Mouse (Mus musculus): ENCODE results near the gene Gm2956. TPM values are rescaled to one million over a fixed set of nuclear protein-coding genes. Genes with fewer than 3 reads are reported as not detected.
"Not testable (repeated sequence)": the region's sequence is repeated elsewhere in the genome, so short reads cannot be mapped to it uniquely, and the experiment has no call there.

Gm2956 gene
- total RNA-seq (2015) (not detected in 2 replicates), total RNA-seq (2017) (not detected in 2 replicates)

- ATAC-seq (ENCODE audit: poor library complexity, severe bottlenecking): not testable (repeated sequence)
These were observed at the start of gene Gm2956 for GRCm38 (mm10) chr14:3332087-3332677. Gm2956 (plus strand) TSS chr14:3332627.

DNA sequence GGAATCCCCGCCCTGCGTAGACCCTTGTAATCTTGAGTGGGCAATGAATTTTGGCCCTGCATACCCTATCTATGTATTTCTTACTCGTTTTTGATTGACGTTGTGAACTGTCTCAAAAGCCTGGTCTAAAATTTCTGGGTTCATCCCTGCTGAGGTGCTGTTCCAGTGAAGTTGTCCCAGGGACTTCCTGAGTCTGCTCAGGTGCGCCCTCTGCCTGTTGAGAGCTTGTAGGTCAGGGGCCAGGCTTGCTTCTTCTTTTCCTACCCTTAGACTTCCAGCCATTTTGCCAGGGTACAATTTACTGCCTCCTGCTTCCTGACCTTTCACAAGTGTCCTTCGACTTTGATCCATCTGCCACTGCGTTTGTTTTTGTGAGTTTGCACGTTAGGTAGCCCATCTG is 979 bp downstream of the Gm2956 start:
- not testable (repeated sequence) for ATAC-seq (ENCODE audit: poor library complexity, severe bottlenecking)

DNA sequence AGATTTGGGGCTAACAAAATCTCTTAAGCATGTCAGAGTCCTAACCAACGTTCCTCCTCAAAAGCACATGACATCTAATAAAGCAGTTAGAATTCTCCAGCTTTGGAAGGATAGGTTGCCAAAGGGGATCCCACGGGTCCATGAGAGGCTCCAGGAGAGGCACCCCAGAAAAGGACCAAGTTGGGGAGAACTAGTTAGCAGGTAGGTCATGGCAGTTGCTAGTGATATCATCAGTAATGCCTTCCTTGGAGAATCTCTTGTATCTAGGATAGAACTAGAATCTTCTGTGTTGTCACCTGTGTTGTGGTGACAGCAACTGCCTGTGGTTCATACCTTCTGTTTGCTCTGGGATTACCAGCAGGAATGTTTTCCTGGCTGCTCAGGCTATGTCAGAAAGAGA is 62.4 kb downstream of the Gm2956 start, which contains the start of gene Gm10413:
Gm10413 (plus strand) TSS at position 301 of the 400 bp plus-strand sequence.
- ATAC-seq (ENCODE audit: poor library complexity, severe bottlenecking): not testable (repeated sequence)

Other genes with a start within 250 kb of the Gm2956 start
- gene Gm10340, start 198.6 kb upstream of the Gm2956 start, total RNA-seq (2015): not detected in 2 replicates
- gene Gm10340, start 198.6 kb upstream of the Gm2956 start, total RNA-seq (2017): not detected in 2 replicates
- gene Gm5795, start 144.4 kb upstream of the Gm2956 start, total RNA-seq (2015): not detected in 2 replicates
- not detected in 2 replicates for gene Gm5795, start 144.4 kb upstream of the Gm2956 start, total RNA-seq (2017)
- not detected in 2 replicates for gene D830030K20Rik, start 124.1 kb upstream of the Gm2956 start, total RNA-seq (2015)
- gene D830030K20Rik, start 124.1 kb upstream of the Gm2956 start, total RNA-seq (2017): not detected in 2 replicates
- not detected in 2 replicates for gene Gm10413, start 62.5 kb downstream of the Gm2956 start, total RNA-seq (2015)
- gene Gm10413, start 62.5 kb downstream of the Gm2956 start, total RNA-seq (2017): not detected in 2 replicates
- gene Gm10409, start 80.0 kb downstream of the Gm2956 start, total RNA-seq (2015): not detected in 2 replicates
- not detected in 2 replicates for gene Gm10409, start 80.0 kb downstream of the Gm2956 start, total RNA-seq (2017)
- gene Gm3005, start 95.5 kb downstream of the Gm2956 start, total RNA-seq (2015): not detected in 2 replicates
- not detected in 2 replicates for gene Gm3005, start 95.5 kb downstream of the Gm2956 start, total RNA-seq (2017)
- gene Gm10408, start 116.8 kb downstream of the Gm2956 start, total RNA-seq (2015): not detected in 2 replicates
- gene Gm10408, start 116.8 kb downstream of the Gm2956 start, total RNA-seq (2017): not detected in 2 replicates